Mouse (Mus musculus): Measurements from ENCODE around the gene Jhy. TPM values are rescaled to one million over a fixed set of nuclear protein-coding genes. Genes with fewer than 3 reads are reported as not detected.

Gene Jhy
- total and polyA plus RNA-seq, 2 experiments from 2014 or later: 0.99 to 1.1 TPM

- H3K9ac ChIP-seq (replicated peaks; ENCODE audit: low read length): no peak overlapping the region
- WGBS: under 1% methylated on average over 29 of the region's 29 CpGs
- ATAC-seq (no peak), DNase-seq (ENCODE audit: low spot score) (no peak)
- no peaks in the 10 kb centered on the region for H3K36me3 ChIP-seq (ENCODE audit: insufficient read depth, low read length)
- peaks cover 62% of the 10 kb centered on the region for H3K27me3 ChIP-seq (ENCODE audit: insufficient read depth, low read length)
- H3K4me1 ChIP-seq (ENCODE audit: insufficient read depth, low read length): no peaks in the 10 kb centered on the region
- no peak for TF ChIP-seq CTCF (IDR thresholded peaks at IDR 0.05; ENCODE audit: low read depth)
- H3K27ac ChIP-seq: no peak overlapping the region
- no peak overlapping the region for H3K4me3 ChIP-seq (ENCODE audit: low read length)
- H3K4me2 ChIP-seq (ENCODE audit: low read depth, low read length): no peak overlapping the region
- no peaks in the 10 kb centered on the region for H3K9me3 ChIP-seq (ENCODE audit: low read length)
Observed at GRCm38 (mm10) chr9:40876164-40876563, 87.8 kb downstream of the Jhy start.

DNA sequence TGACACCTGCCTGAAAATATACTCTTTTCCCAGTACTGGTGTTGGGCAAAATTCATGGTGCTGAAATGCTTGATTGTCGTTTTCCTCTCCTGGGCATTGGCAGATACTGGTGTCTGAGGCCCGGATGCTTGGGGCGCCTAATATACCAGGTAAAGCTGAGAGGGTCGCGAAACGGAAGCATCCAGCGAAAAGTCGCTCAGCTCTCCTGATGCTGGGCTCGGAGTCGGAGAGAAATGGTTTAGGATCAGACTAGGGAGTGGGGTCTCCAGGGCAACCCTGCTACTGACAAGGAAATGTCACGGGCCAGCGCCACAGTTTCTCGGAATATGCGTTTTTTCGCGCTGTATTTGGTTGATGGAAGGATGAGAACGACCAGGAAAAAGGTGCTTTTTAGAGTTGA is 88.5 kb downstream of the Jhy start:
- TF ChIP-seq CTCF (IDR thresholded peaks at IDR 0.05; ENCODE audit: low read depth): no peak
- no peak overlapping the region for H3K9ac ChIP-seq (replicated peaks; ENCODE audit: low read length)
- peaks cover 63% of the 10 kb centered on the region for H3K27me3 ChIP-seq (ENCODE audit: insufficient read depth, low read length)
- DNase-seq (ENCODE audit: low spot score) (no peak), ATAC-seq (no peak)
- H3K9me3 ChIP-seq (ENCODE audit: low read length): no peaks in the 10 kb centered on the region
- no peak overlapping the region for H3K27ac ChIP-seq
- H3K4me1 ChIP-seq (ENCODE audit: insufficient read depth, low read length): no peaks in the 10 kb centered on the region
- H3K36me3 ChIP-seq (ENCODE audit: insufficient read depth, low read length): no peaks in the 10 kb centered on the region
- no peak overlapping the region for H3K4me2 ChIP-seq (ENCODE audit: low read depth, low read length)
- WGBS: 3% methylated on average over 17 of the region's 17 CpGs
- no peak overlapping the region for H3K4me3 ChIP-seq (ENCODE audit: low read length)

DNA sequence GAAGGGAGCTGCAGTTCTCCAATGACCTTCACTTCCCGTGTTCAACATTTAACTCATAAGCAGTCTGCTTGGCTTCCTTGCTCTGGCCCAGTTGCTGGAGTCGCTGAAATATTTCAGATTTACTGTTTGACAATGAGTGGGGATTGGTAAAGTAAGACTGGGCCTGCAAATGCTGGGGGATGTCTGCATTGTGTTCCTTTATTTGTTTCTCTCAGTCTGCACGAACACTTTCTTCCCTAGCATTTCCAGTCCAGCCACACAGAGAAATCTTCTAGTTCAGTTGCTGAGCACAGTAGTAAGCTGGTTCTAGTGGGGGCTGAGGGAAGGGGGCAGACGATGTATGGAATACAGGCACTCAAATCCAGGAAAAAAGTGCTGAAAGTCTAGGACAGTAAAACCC is 89.0 kb downstream of the Jhy start:
- WGBS: 4% methylated on average over 4 of the region's 4 CpGs
- no peak for DNase-seq (ENCODE audit: low spot score)
- Histone ChIP-seq H3K4me3 (ENCODE audit: low read length) (no peak overlapping the region), H3K27me3 (ENCODE audit: insufficient read depth, low read length) (peaks cover 68% of the 10 kb centered on the region), H3K4me2 (ENCODE audit: low read depth, low read length) (no peak overlapping the region), H3K36me3 (ENCODE audit: insufficient read depth, low read length) (no peaks in the 10 kb centered on the region), H3K4me1 (ENCODE audit: insufficient read depth, low read length) (no peaks in the 10 kb centered on the region), H3K9ac (replicated peaks; ENCODE audit: low read length) (no peak overlapping the region), H3K27ac (no peak overlapping the region), H3K9me3 (ENCODE audit: low read length) (no peaks in the 10 kb centered on the region)
- no peak for TF ChIP-seq CTCF (IDR thresholded peaks at IDR 0.05; ENCODE audit: low read depth)
- ATAC-seq: no peak

- DNase-seq (ENCODE audit: low spot score) (peak; percentile 63), ATAC-seq (peak; percentile 64; the same call in 1 of the 2 replicates)
- 3% methylated on average over 26 of the region's 32 CpGs for WGBS
- H3K4me1 ChIP-seq (ENCODE audit: insufficient read depth, low read length): no peaks in the 10 kb centered on the region
- H3K27me3 ChIP-seq (ENCODE audit: insufficient read depth, low read length): peaks cover 67% of the 10 kb centered on the region
- no peak within 1 kb of the TSS for H3K4me2 ChIP-seq (ENCODE audit: low read depth, low read length)
- no peak within 1 kb of the TSS for H3K4me3 ChIP-seq (ENCODE audit: low read length)
- no peaks in the 10 kb centered on the region for H3K9me3 ChIP-seq (ENCODE audit: low read length)
- no peak within 1 kb of the TSS for H3K9ac ChIP-seq (replicated peaks; ENCODE audit: low read length)
- no peak for TF ChIP-seq CTCF (IDR thresholded peaks at IDR 0.05; ENCODE audit: low read depth)
- H3K27ac ChIP-seq: no peak within 1 kb of the TSS
- H3K36me3 ChIP-seq (ENCODE audit: insufficient read depth, low read length): no peaks in the 10 kb centered on the region
Observed at GRCm38 (mm10) chr9:40873556-40874470, 90.1 kb downstream of the Jhy start, which contains the start of gene Bsx. Gene Bsx, plus strand, starts transcription at chr9:40874127.

- Histone ChIP-seq H3K27ac (no peak overlapping the region), H3K9me3 (ENCODE audit: low read length) (no peaks in the 10 kb centered on the region), H3K36me3 (ENCODE audit: insufficient read depth, low read length) (no peaks in the 10 kb centered on the region), H3K9ac (replicated peaks; ENCODE audit: low read length) (no peak overlapping the region), H3K27me3 (ENCODE audit: insufficient read depth, low read length) (peaks cover 73% of the 10 kb centered on the region), H3K4me2 (ENCODE audit: low read depth, low read length) (peak overlapping the region; percentile 26), H3K4me1 (ENCODE audit: insufficient read depth, low read length) (no peaks in the 10 kb centered on the region), H3K4me3 (ENCODE audit: low read length) (0 out of 2 replicates have a peak overlapping the region, but pooled peaks have one; percentile 2)
- no peak for TF ChIP-seq CTCF (IDR thresholded peaks at IDR 0.05; ENCODE audit: low read depth)
- DNase-seq (ENCODE audit: low spot score) (no peak), ATAC-seq (0 out of 2 replicates have a peak, but pooled peaks have one; percentile 49)
- WGBS: 4% methylated on average over 8 of the region's 8 CpGs
Observed at GRCm38 (mm10) chr9:40872156-40872478, 91.8 kb downstream of the Jhy start.

GRCm38 (mm10) chr9:40871369-40872155 is 92.4 kb downstream of the Jhy start:
- 2% methylated on average over 34 of the region's 34 CpGs for WGBS
- H3K36me3 ChIP-seq (ENCODE audit: insufficient read depth, low read length): no peaks in the 10 kb centered on the region
- ATAC-seq (no peak; the same call in 1 of the 2 replicates), DNase-seq (ENCODE audit: low spot score) (no peak)
- TF ChIP-seq CTCF (IDR thresholded peaks at IDR 0.05; ENCODE audit: low read depth): no peak
- H3K4me3 ChIP-seq (ENCODE audit: low read length): peak overlapping the region; percentile 2; the same call in 1 of the 2 replicates
- no peaks in the 10 kb centered on the region for H3K4me1 ChIP-seq (ENCODE audit: insufficient read depth, low read length)
- no peaks in the 10 kb centered on the region for H3K9me3 ChIP-seq (ENCODE audit: low read length)
- H3K9ac ChIP-seq (replicated peaks; ENCODE audit: low read length): no peak overlapping the region
- H3K27me3 ChIP-seq (ENCODE audit: insufficient read depth, low read length): peaks cover 71% of the 10 kb centered on the region
- H3K27ac ChIP-seq: no peak overlapping the region
- H3K4me2 ChIP-seq (ENCODE audit: low read depth, low read length): peak overlapping the region; percentile 26

Measured in hindbrain, postnatal 0 days (tissue).